Mouse (Mus musculus) heart, adult 2 months (tissue): ENCODE measurements around the gene Zbtb5.

Experiments
- CTCF ChIP-seq: fragments of 200-600 bp; IDR thresholded peaks from 2 replicates; pipeline ENCODE4 v1.8.1; 2022; ENCODE audit warnings: antibody characterized with exemption, mild to moderate bottlenecking, moderate library complexity
- EP300 ChIP-seq: fragments of 200-500 bp; IDR thresholded peaks from 2 replicates; pipeline ENCODE4 v1.6.1; 2011; ENCODE audit warnings: low read depth, low read length, control low read depth; ENCODE audit not compliant: insufficient read depth
- POLR2A ChIP-seq: fragments of 200-500 bp; IDR thresholded peaks from 2 replicates; pipeline ENCODE4 v1.6.1; 2011; ENCODE audit warnings: mild to moderate bottlenecking, low read depth, low read length, control low read depth; ENCODE audit not compliant: insufficient read depth

DNA sequence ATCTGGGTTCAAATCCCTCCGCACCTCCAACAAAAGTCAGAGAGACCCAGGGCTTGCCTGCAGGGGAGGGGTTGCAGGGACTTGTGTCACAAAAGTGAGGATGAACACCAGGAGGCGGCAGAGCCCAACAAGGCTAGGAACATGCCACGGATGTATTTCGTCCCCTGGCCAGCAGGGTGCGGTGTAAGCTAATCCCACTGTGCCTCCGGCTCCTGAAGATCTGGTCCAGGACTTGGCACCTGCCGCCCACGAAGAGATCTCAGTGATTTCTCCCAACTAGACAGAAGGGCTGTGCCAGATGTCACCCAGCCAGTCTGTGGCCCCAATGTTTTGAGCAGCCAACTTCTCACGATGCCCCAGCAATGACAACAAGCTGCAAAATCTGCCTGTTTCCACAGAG, 38.8 kb downstream of the Zbtb5 start:
- peak; percentile 95 for TF ChIP-seq CTCF
- TF ChIP-seq POLR2A, result no peak
- TF ChIP-seq EP300, result peak; percentile 85
